ENCODE assay signal across 10 mouse cellular contexts in the genomic region with DNA sequence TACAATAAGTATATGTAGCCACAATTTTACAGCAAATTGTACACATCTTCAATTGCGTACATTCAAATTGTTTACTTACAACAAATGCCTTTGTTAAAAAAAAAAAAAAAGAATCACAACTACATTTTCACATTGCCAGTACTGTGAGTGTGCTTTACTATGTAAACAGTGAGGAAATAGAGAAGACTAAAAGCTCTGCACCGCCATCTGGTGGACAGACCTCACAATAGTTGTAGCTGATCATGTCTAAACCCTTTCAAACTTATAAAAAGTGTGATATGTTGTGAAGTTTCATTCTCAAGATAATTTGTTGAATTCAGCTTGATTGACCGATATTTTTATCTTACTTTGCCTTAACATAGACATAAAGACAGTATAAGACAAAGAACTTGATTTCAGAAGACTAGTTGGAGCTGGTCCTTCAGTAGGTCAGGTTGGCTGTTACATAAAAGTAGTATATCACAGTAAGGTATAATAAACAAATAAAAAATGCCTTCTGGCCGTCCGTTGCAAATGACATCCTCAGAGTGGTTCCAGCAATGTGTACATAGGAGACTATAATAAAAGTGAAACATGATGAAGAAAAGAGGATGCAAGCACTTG. TPM values are rescaled to one million over a fixed set of nuclear protein-coding genes. Genes with fewer than 3 reads are reported as not detected.
A peak's percentile ranks its signal among the peaks of the same experiment; 100 is the strongest.
DNase-seq lines count a peak whose midpoint lies in the region; ATAC-seq and TF ChIP-seq lines count a peak whose summit lies in the region.
"Had no signal": no experiment of that assay in that cellular context is flagged by ENCODE, and none has a peak within 500 bp of the region (broad histone marks: within the 10 kb centered on the region; RNA-seq: fewer than 3 reads in every experiment).

No protein-coding gene starts in this region.

- H3K36me3 ChIP-seq in lung, embryonic 14.5 days (ENCODE audit: insufficient read depth): no peaks in the 10 kb centered on the region
- no peaks in the 10 kb centered on the region for H3K36me3 ChIP-seq in forebrain, embryonic 10.5 days (replicated peaks)
- H3K36me3 ChIP-seq in intestine, postnatal 0 days (ENCODE audit: control insufficient read depth, insufficient read depth): no peaks in the 10 kb centered on the region

- 17% methylated on average over 5 of the region's 5 CpGs for WGBS in lung, embryonic 14.5 days
- 10% methylated on average over 5 of the region's 5 CpGs for WGBS in lung, adult 2 months
- 29% methylated on average over 5 of the region's 5 CpGs for WGBS in forebrain, embryonic 10.5 days
- WGBS in intestine, postnatal 0 days: 12% methylated on average over 5 of the region's 5 CpGs

- H3K27ac ChIP-seq in lung, embryonic 14.5 days (ENCODE audit: low read depth): no peak overlapping the region
- H3K27ac ChIP-seq in forebrain, embryonic 10.5 days: no peak overlapping the region
- no peak overlapping the region for H3K27ac ChIP-seq in intestine, postnatal 0 days (ENCODE audit: low read depth, low read length)

- H3K9me3 ChIP-seq in lung, embryonic 14.5 days (ENCODE audit: low read depth, low read length): no peaks in the 10 kb centered on the region
- no peaks in the 10 kb centered on the region for H3K9me3 ChIP-seq in forebrain, embryonic 10.5 days
- no peaks in the 10 kb centered on the region for H3K9me3 ChIP-seq in intestine, postnatal 0 days (ENCODE audit: control insufficient read depth)

- H3K9ac ChIP-seq in lung, embryonic 14.5 days: no peak overlapping the region
- H3K9ac ChIP-seq in intestine, postnatal 0 days (ENCODE audit: low read depth, low read length): no peak overlapping the region

- ATAC-seq in lung, embryonic 14.5 days (ENCODE audit: insufficient read depth): no peak
- ATAC-seq in intestine, postnatal 0 days: 0 out of 2 replicates have a peak, but pooled peaks have one; percentile 47

- no peaks in the 10 kb centered on the region for H3K4me1 ChIP-seq in lung, embryonic 14.5 days (ENCODE audit: insufficient read depth)
- no peaks in the 10 kb centered on the region for H3K4me1 ChIP-seq in lung, adult 2 months (ENCODE audit: control insufficient read depth, insufficient read depth, low read length)
- no peaks in the 10 kb centered on the region for H3K4me1 ChIP-seq in forebrain, embryonic 10.5 days
- H3K4me1 ChIP-seq in intestine, postnatal 0 days (replicated peaks; ENCODE audit: control insufficient read depth, insufficient read depth, low read length): no peaks in the 10 kb centered on the region

- TF ChIP-seq POLR2A in lung, adult 2 months (IDR thresholded peaks at IDR 0.05; ENCODE audit: borderline replicate concordance, extremely low read depth, low read depth, low read length): no peak

- no peaks in the 10 kb centered on the region for H3K27me3 ChIP-seq in lung, embryonic 14.5 days (ENCODE audit: insufficient read depth, low read length)
- no peaks in the 10 kb centered on the region for H3K27me3 ChIP-seq in forebrain, embryonic 10.5 days (ENCODE audit: poor library complexity, severe bottlenecking)
- H3K27me3 ChIP-seq in intestine, postnatal 0 days (replicated peaks; ENCODE audit: control insufficient read depth, insufficient read depth, low read length): no peaks in the 10 kb centered on the region

- TF ChIP-seq CTCF in lung, embryonic 14.5 days (IDR thresholded peaks at IDR 0.05; ENCODE audit: low read depth): peak; percentile 66
- TF ChIP-seq CTCF in lung, adult 2 months (IDR thresholded peaks at IDR 0.05; ENCODE audit: insufficient read depth, low read length): no peak
- TF ChIP-seq CTCF in intestine, postnatal 0 days (IDR thresholded peaks at IDR 0.05; ENCODE audit: low read depth): peak; percentile 77

- intact Hi-C loops in left cerebral cortex, postnatal 25 days (cut with DNase I): loop anchor here (2.0 kb wide), 2 partner anchors 544 to 1066 kb away; no protein-coding TSS in a partner anchor

- H3K4me3 ChIP-seq in lung, embryonic 14.5 days (ENCODE audit: low read depth, low read length): no peak overlapping the region
- H3K4me3 ChIP-seq in lung, adult 2 months (replicated peaks; ENCODE audit: extremely low read depth, low read depth, low read length): no peak overlapping the region
- H3K4me3 ChIP-seq in forebrain, embryonic 10.5 days: no peak overlapping the region
- no peak overlapping the region for H3K4me3 ChIP-seq in intestine, postnatal 0 days (ENCODE audit: low read depth, low read length)
- H3K4me3 ChIP-seq: erythroblast, embryonic 14.5 days; myocyte had no signal

- H3K4me2 ChIP-seq in lung, embryonic 14.5 days: no peak overlapping the region
- H3K4me2 ChIP-seq in intestine, postnatal 0 days (replicated peaks; ENCODE audit: low read depth): no peak overlapping the region

- DNase-seq in lung, embryonic 14.5 days: peak; percentile 85
- no peak for DNase-seq in lung, adult 2 months
- DNase-seq in adrenal gland, postnatal 25 days: peak; percentile 54
- peak; percentile 38 for DNase-seq in forebrain, embryonic 10.5 days (ENCODE audit: extremely low spot score, low spot score)
- DNase-seq in left cerebral cortex, postnatal 25 days (ENCODE audit: low spot score in 2 of 2): peak; percentile 62 to 67
- DNase-seq in naive thymus-derived CD4-positive, alpha-beta T cell, adult 2 months (ENCODE audit: low read depth): peak; percentile 8
- no peak for DNase-seq in heart, adult 11 months

RNA-seq across cellular contexts. Expression of a gene that starts 21.9 kb away (rescaled TPM):
- not detected in 2 replicates for polyA plus RNA-seq in lung, embryonic 14.5 days (2014; fragmentation: Nextera tagmentation; extraction: Ambion mirVana)
- not detected in 2 replicates for polyA plus RNA-seq in lung, adult 2 months (2012; rRNA removed)
- total RNA-seq in adrenal gland, postnatal 25 days (2021): not detected in 2 replicates
- polyA plus RNA-seq in forebrain, embryonic 10.5 days (2016; fragmentation: Nextera tagmentation; extraction: Ambion mirVana): not detected in 2 replicates
- polyA plus RNA-seq in intestine, postnatal 0 days (2015; fragmentation: Nextera tagmentation; extraction: Ambion mirVana): not detected in 2 replicates
- total RNA-seq in left cerebral cortex, postnatal 25 days (2021): not detected
- polyA plus RNA-seq: erythroblast, embryonic 14.5 days; myocyte had no signal

RNA-seq across cellular contexts. Expression of a gene that starts 22.2 kb away (rescaled TPM):
- polyA plus RNA-seq in lung, embryonic 14.5 days (2014; fragmentation: Nextera tagmentation; extraction: Ambion mirVana): not detected in 2 replicates
- polyA plus RNA-seq in lung, adult 2 months (2012; rRNA removed): not detected in 2 replicates
- not detected in 2 replicates for total RNA-seq in adrenal gland, postnatal 25 days (2021)
- polyA plus RNA-seq in forebrain, embryonic 10.5 days (2016; fragmentation: Nextera tagmentation; extraction: Ambion mirVana): not detected in 2 replicates
- not detected in 2 replicates for polyA plus RNA-seq in intestine, postnatal 0 days (2015; fragmentation: Nextera tagmentation; extraction: Ambion mirVana)
- total RNA-seq in left cerebral cortex, postnatal 25 days (2021): not detected
- polyA plus RNA-seq: erythroblast, embryonic 14.5 days; myocyte had no signal

RNA-seq across cellular contexts. Expression of a gene that starts 36.9 kb away (rescaled TPM):
- polyA plus RNA-seq in lung, embryonic 14.5 days (2014; fragmentation: Nextera tagmentation; extraction: Ambion mirVana): not detected in 2 replicates
- not detected in 2 replicates for polyA plus RNA-seq in lung, adult 2 months (2012; rRNA removed)
- not detected in 2 replicates for total RNA-seq in adrenal gland, postnatal 25 days (2021)
- polyA plus RNA-seq in forebrain, embryonic 10.5 days (2016; fragmentation: Nextera tagmentation; extraction: Ambion mirVana): not detected in 2 replicates
- polyA plus RNA-seq in intestine, postnatal 0 days (2015; fragmentation: Nextera tagmentation; extraction: Ambion mirVana): not detected in 2 replicates
- total RNA-seq in left cerebral cortex, postnatal 25 days (2021): not detected
- polyA plus RNA-seq: erythroblast, embryonic 14.5 days; myocyte had no signal

Comparison
In these comparisons a context has a peak if more than half of its experiments do, and no peak if none do; other contexts are left out.
1. DNase-seq: peak in lung, embryonic 14.5 days (single experiment), adrenal gland, postnatal 25 days (single experiment), forebrain, embryonic 10.5 days (single experiment), left cerebral cortex, postnatal 25 days (2 of 2) and naive thymus-derived CD4-positive, alpha-beta T cell, adult 2 months (single experiment); none in lung, adult 2 months (single experiment) and heart, adult 11 months (single experiment).